8 mouse cellular contexts compared by ENCODE assay signal in genomic region chr17:56627530-56628277, GRCm38 (mm10). TPM values are rescaled to one million over a fixed set of nuclear protein-coding genes. Genes with fewer than 3 reads are reported as not detected.
A peak's percentile ranks its signal among the peaks of the same experiment; 100 is the strongest.
DNase-seq lines count a peak whose midpoint lies in the region; ATAC-seq lines count a peak whose summit lies in the region.

TSS of gene Catsperd (plus strand) at chr17:56628143.

- H3K9ac ChIP-seq in hindbrain, embryonic 14.5 days = peak within 1 kb of the TSS; percentile 34
- peak within 1 kb of the TSS; percentile 86 for H3K9ac ChIP-seq in liver, embryonic 11.5 days (ENCODE audit: low read depth, low read length)
- peak within 1 kb of the TSS; percentile 86; the same call in 1 of the 2 replicates for H3K9ac ChIP-seq in neural tube, embryonic 14.5 days (replicated peaks; ENCODE audit: low read depth, low read length)

- 12% methylated on average over 26 of the region's 26 CpGs for WGBS in hindbrain, embryonic 14.5 days
- WGBS in liver, embryonic 11.5 days = 9% methylated on average over 26 of the region's 26 CpGs
- 13% methylated on average over 26 of the region's 26 CpGs for WGBS in neural tube, embryonic 14.5 days

- intact Hi-C loops in left cerebral cortex, postnatal 4 days (cut with DNase I) = no loop called here
- intact Hi-C loops in left cerebral cortex, postnatal 14 days (cut with DNase I) = loop anchor here (2.0 kb wide), 1 partner anchor 41 kb away; no protein-coding TSS in a partner anchor

- no peaks in the 10 kb centered on the region for H3K27me3 ChIP-seq in hindbrain, embryonic 14.5 days (ENCODE audit: control insufficient read depth, insufficient read depth, low read length)
- H3K27me3 ChIP-seq in liver, embryonic 11.5 days (replicated peaks; ENCODE audit: control insufficient read depth, insufficient read depth, low read length) = no peaks in the 10 kb centered on the region
- no peaks in the 10 kb centered on the region for H3K27me3 ChIP-seq in neural tube, embryonic 14.5 days (ENCODE audit: control insufficient read depth, insufficient read depth, low read length)

- H3K4me3 ChIP-seq in hindbrain, embryonic 14.5 days (replicated peaks; ENCODE audit: low read length) = peak within 1 kb of the TSS; percentile 61
- H3K4me3 ChIP-seq in liver, embryonic 11.5 days (ENCODE audit: low read depth, low read length) = peak within 1 kb of the TSS; percentile 86
- H3K4me3 ChIP-seq in neural tube, embryonic 14.5 days (ENCODE audit: low read depth, low read length) = peak within 1 kb of the TSS; percentile 82

- H3K36me3 ChIP-seq in hindbrain, embryonic 14.5 days (replicated peaks; ENCODE audit: control insufficient read depth, insufficient read depth) = peaks cover 9% of the 10 kb centered on the region; the same call in 1 of the 2 replicates
- H3K36me3 ChIP-seq in liver, embryonic 11.5 days (ENCODE audit: control insufficient read depth, insufficient read depth, low read length) = peaks cover 10% of the 10 kb centered on the region; the same call in 1 of the 2 replicates
- H3K36me3 ChIP-seq in neural tube, embryonic 14.5 days (ENCODE audit: control insufficient read depth, insufficient read depth, low read length) = 0 out of 2 replicates have a peak, but pooled peaks cover 2% of the 10 kb centered on the region

- peak; percentile 30 for DNase-seq in left cerebral cortex, postnatal 4 days
- DNase-seq in left cerebral cortex, postnatal 14 days (ENCODE audit: low spot score in 2 of 2) = no peak
- peak; percentile 34 for DNase-seq in brain, embryonic 18.5 days (ENCODE audit: low read depth, low spot score)
- peak; percentile 47 for DNase-seq in hindbrain, embryonic 14.5 days (ENCODE audit: low spot score)
- DNase-seq in liver, embryonic 11.5 days (ENCODE audit: low spot score) = peak; percentile 48
- DNase-seq in layer of hippocampus, postnatal 25 days (ENCODE audit: extremely low spot score in 1 of 2, low spot score in 1 of 2) = no peak
- DNase-seq in right cerebral cortex, postnatal 36 days (ENCODE audit: low spot score in 2 of 2) = no peak

- ATAC-seq in hindbrain, embryonic 14.5 days (ENCODE audit: low FRiP score) = peak; percentile 38; the same call in 1 of the 2 replicates
- ATAC-seq in liver, embryonic 11.5 days (replicated peaks; ENCODE audit: low FRiP score) = peak; percentile 19
- ATAC-seq in neural tube, embryonic 14.5 days (ENCODE audit: low read depth) = peak; percentile 62

- peak within 1 kb of the TSS; percentile 78 for H3K27ac ChIP-seq in hindbrain, embryonic 14.5 days
- H3K27ac ChIP-seq in liver, embryonic 11.5 days (ENCODE audit: low read depth, low read length) = peak within 1 kb of the TSS; percentile 64
- H3K27ac ChIP-seq in neural tube, embryonic 14.5 days (ENCODE audit: low read depth, low read length) = peak within 1 kb of the TSS; percentile 72

- peak within 1 kb of the TSS; percentile 67 for H3K4me2 ChIP-seq in hindbrain, embryonic 14.5 days (replicated peaks)
- peak within 1 kb of the TSS; percentile 95 for H3K4me2 ChIP-seq in liver, embryonic 11.5 days
- peak within 1 kb of the TSS; percentile 97 for H3K4me2 ChIP-seq in neural tube, embryonic 14.5 days (ENCODE audit: low read depth, low read length)

- peaks cover 17% of the 10 kb centered on the region for H3K4me1 ChIP-seq in hindbrain, embryonic 14.5 days (replicated peaks; ENCODE audit: control insufficient read depth, insufficient read depth, low read length)
- H3K4me1 ChIP-seq in liver, embryonic 11.5 days (replicated peaks; ENCODE audit: control insufficient read depth, insufficient read depth, low read length) = peaks cover 16% of the 10 kb centered on the region; the same call in 1 of the 2 replicates
- H3K4me1 ChIP-seq in neural tube, embryonic 14.5 days (ENCODE audit: control insufficient read depth, insufficient read depth, low read length) = peaks cover 18% of the 10 kb centered on the region; the same call in 1 of the 2 replicates

- no peaks in the 10 kb centered on the region for H3K9me3 ChIP-seq in hindbrain, embryonic 14.5 days (ENCODE audit: control insufficient read depth, low read length)
- H3K9me3 ChIP-seq in liver, embryonic 11.5 days (ENCODE audit: control insufficient read depth, low read length) = no peaks in the 10 kb centered on the region
- H3K9me3 ChIP-seq in neural tube, embryonic 14.5 days (ENCODE audit: control insufficient read depth, low read length) = no peaks in the 10 kb centered on the region

RNA-seq across cellular contexts. Expression of gene Catsperd, which starts in this region (rescaled TPM):
- 1 to 10 TPM; 1.3 to 2.2 TPM for total RNA-seq in left cerebral cortex, postnatal 4 days (2021)
- total RNA-seq in left cerebral cortex, postnatal 14 days (2021) = under 1 TPM; 0.49 to 0.62 TPM
- polyA plus RNA-seq in hindbrain, embryonic 14.5 days (2014; fragmentation: Nextera tagmentation; extraction: Ambion mirVana) = 1.2 and 1.5 TPM in 2 replicates
- polyA plus RNA-seq in liver, embryonic 11.5 days (2014; fragmentation: Nextera tagmentation; extraction: Ambion mirVana) = 0.64 and 0.68 TPM in 2 replicates
- polyA plus RNA-seq in neural tube, embryonic 14.5 days (2014; fragmentation: Nextera tagmentation; extraction: Ambion mirVana) = 2.6 and 3.7 TPM in 2 replicates
- under 1 TPM; 0.44 to 0.85 TPM for total RNA-seq in layer of hippocampus, postnatal 25 days (2021)

Comparison
In these comparisons a context has a peak if more than half of its experiments do, and no peak if none do; other contexts are left out.
1. DNase-seq: peak in left cerebral cortex, postnatal 4 days (single experiment), brain, embryonic 18.5 days (single experiment) and hindbrain, embryonic 14.5 days (single experiment); none in left cerebral cortex, postnatal 14 days (0 of 2), layer of hippocampus, postnatal 25 days (0 of 2) and right cerebral cortex, postnatal 36 days (0 of 2).
2. Peak in DNase-seq, ATAC-seq, H3K4me3 ChIP-seq, H3K27ac ChIP-seq, H3K9ac ChIP-seq and H3K4me2 ChIP-seq in liver, embryonic 11.5 days; RNA of the gene not detected or under 1 TPM.
3. H3K9ac ChIP-seq: peak in every context shown above with its lines; median percentile 86 in liver, embryonic 11.5 days; 86 in neural tube, embryonic 14.5 days; 34 in hindbrain, embryonic 14.5 days.
4. Peak in every context shown above with its lines, with median percentiles within 50 percentile points of each other: ATAC-seq, H3K27ac ChIP-seq, H3K4me2 ChIP-seq and H3K4me3 ChIP-seq.